Mouse (Mus musculus) lung, postnatal 0 days (tissue): Measurements from ENCODE around the gene Grik1. TPM values are rescaled to one million over a fixed set of nuclear protein-coding genes. Genes with fewer than 3 reads are reported as not detected.

Source experiments
- ATAC-seq: fragments of 200-750 bp; cut with Nextera tagmentation; 2 replicates; pipeline ENCODE4 v1.8.0; 2017; ENCODE audit warnings: moderate library complexity
- DNase-seq: peaks from one replicate; pipeline ENCODE4 v3.0.0-alpha.2; 2016; ENCODE audit warnings: low spot score
- H3K27ac ChIP-seq: fragments of 300-500 bp; sonication (generic); 2 replicates; pipeline ENCODE4 v1.5.1; 2014; ENCODE audit warnings: antibody characterized with exemption, mild to moderate bottlenecking, low read length, mixed read lengths
- H3K27me3 ChIP-seq: fragments of 300-500 bp; sonication (generic); replicated peaks from 2 replicates; pipeline ENCODE4 v1.6.1; 2014; ENCODE audit warnings: low read length, mixed read lengths; ENCODE audit not compliant: insufficient read depth
- H3K36me3 ChIP-seq: fragments of 300-500 bp; sonication (generic); 2 replicates; pipeline ENCODE4 v1.6.1; 2014; ENCODE audit warnings: low read length, mixed read lengths; ENCODE audit not compliant: insufficient read depth
- H3K4me1 ChIP-seq: fragments of 300-500 bp; sonication (generic); 2 replicates; pipeline ENCODE4 v1.6.1; 2014; ENCODE audit warnings: antibody characterized with exemption, low read depth, low read length, mixed read lengths; ENCODE audit not compliant: insufficient read depth
- H3K4me2 ChIP-seq: fragments of 300-500 bp; sonication (generic); replicated peaks from 2 replicates; pipeline ENCODE4 v1.6.1; 2014; ENCODE audit warnings: low read depth, mild to moderate bottlenecking, low read length, moderate library complexity, mixed read lengths
- H3K4me3 ChIP-seq: fragments of 300-500 bp; sonication (generic); 2 replicates; pipeline ENCODE4 v1.5.1; 2014; ENCODE audit warnings: low read depth, low read length
- H3K9ac ChIP-seq: fragments of 300-500 bp; sonication (generic); replicated peaks from 2 replicates; pipeline ENCODE4 v1.6.1; 2014; ENCODE audit warnings: low read depth, mild to moderate bottlenecking
- H3K9me3 ChIP-seq: fragments of 300-500 bp; sonication (generic); 2 replicates; pipeline ENCODE4 v1.6.1; 2016; ENCODE audit warnings: low read length, mixed read lengths
- CTCF ChIP-seq: IDR thresholded peaks from 2 replicates; pipeline ENCODE4 v1.5.1; 2016; ENCODE audit warnings: antibody characterized with exemption, mild to moderate bottlenecking
- EP300 ChIP-seq: IDR thresholded peaks from 2 replicates; pipeline ENCODE4 v1.6.1; 2016; ENCODE audit warnings: antibody characterized with exemption, mild to moderate bottlenecking, control low read depth
- WGBS: fragments of 180-500 bp; shearing (Covaris S2); extraction: QIAGEN DNeasy Blood & Tissue Kit; methylation state at CpG from one replicate; pipeline ENCODE4 v1.1.7; 2014; 5-methylcytosine and 5-hydroxymethylcytosine counted together
- polyA plus RNA-seq: library from polyadenylated mRNA; unstranded; fragments of >200 nt; fragmentation: Nextera tagmentation; extraction: Ambion mirVana; gene quantifications from 2 replicates; pipeline ENCODE4 v1.2.1, GENCODE M21; 2015

Grik1 gene
- polyA plus RNA-seq, 1 experiment from 2014 or later, result 0.25 TPM

DNA sequence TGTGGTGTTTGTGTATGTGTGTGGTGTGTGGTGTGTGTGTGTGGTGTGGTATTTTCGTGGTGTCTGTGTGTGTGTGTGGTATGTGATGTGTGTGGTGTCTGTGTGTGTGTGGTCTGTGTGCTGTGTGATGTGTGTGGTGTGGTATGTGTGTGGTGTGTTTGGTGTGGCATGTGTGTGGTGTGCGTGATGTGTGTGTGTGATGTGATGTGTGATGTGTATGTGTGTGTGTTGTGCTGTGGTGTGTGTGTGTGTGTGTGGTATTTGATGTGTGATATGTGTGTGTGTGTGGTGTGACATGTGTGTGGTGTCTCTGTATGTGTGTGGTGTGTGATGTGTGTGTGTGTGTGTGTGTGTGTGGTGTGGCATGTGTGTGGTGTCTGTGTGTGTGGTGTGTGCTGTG is 388.9 kb downstream of the Grik1 start:
- Histone ChIP-seq H3K4me3 (no peak overlapping the region), H3K27me3 (no peaks in the 10 kb centered on the region), H3K4me1 (no peaks in the 10 kb centered on the region), H3K36me3 (no peaks in the 10 kb centered on the region), H3K27ac (no peak overlapping the region), H3K9ac (no peak overlapping the region), H3K9me3 (no peaks in the 10 kb centered on the region), H3K4me2 (no peak overlapping the region)
- DNase-seq (no peak), ATAC-seq (no peak)
- 93% methylated on average over 2 of the region's 2 CpGs for WGBS
- TF ChIP-seq CTCF, result no peak
- no peak for TF ChIP-seq EP300

DNA sequence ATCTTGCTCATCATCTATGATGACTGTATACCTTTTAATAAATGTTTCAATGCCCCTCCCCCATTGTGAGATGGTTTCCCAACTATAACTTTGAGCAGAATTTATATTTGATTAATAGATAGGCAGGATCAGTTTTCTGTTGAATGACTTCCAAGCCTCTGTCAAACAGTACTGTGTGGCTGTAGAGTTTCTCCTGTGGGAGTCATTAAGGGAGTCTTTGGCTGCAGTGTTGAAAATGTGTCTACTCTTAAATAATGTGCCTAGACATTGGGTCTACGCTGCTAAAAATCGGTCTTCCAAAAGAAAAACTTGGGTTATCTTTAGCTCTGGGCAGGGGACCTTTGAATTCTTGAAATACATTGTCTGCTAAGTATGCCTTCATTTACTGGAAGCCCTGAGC is 414.1 kb downstream of the Grik1 start:
- no peak overlapping the region for H3K4me3 ChIP-seq
- no peaks in the 10 kb centered on the region for H3K36me3 ChIP-seq
- H3K4me2 ChIP-seq, result no peak overlapping the region
- TF ChIP-seq EP300, result no peak
- no peak for TF ChIP-seq CTCF
- ATAC-seq (no peak), DNase-seq (peak; percentile 6)
- no peaks in the 10 kb centered on the region for H3K4me1 ChIP-seq
- no peak overlapping the region for H3K27ac ChIP-seq
- no peaks in the 10 kb centered on the region for H3K27me3 ChIP-seq
- no peak overlapping the region for H3K9ac ChIP-seq
- WGBS, result 38% methylated on average over 2 of the region's 2 CpGs
- H3K9me3 ChIP-seq, result no peaks in the 10 kb centered on the region

DNA sequence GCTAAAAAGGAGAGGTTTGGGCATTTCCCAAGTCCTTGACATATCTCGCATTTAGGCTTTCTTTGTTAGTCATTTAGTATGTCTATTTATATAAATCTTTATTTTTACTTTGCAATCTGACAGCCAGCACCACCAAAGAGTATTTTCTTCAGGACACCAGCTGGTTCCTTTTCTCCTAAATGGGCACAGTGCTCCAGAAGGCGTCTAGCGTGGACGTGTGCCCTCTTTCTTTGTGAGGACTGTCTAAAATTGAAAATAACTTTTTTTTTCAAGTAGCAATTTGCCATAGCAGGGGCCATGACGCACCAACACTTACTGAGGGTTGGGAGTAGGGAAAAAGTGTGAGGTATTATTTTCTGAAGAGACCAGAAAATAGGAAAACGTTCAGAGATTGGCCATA is 425.5 kb downstream of the Grik1 start:
- Histone ChIP-seq H3K4me3 (no peak overlapping the region), H3K4me2 (no peak overlapping the region), H3K36me3 (no peaks in the 10 kb centered on the region), H3K27ac (no peak overlapping the region), H3K9me3 (no peaks in the 10 kb centered on the region), H3K27me3 (no peaks in the 10 kb centered on the region), H3K9ac (no peak overlapping the region), H3K4me1 (no peaks in the 10 kb centered on the region)
- no peak for TF ChIP-seq CTCF
- TF ChIP-seq EP300, result no peak
- no peak for ATAC-seq
- 67% methylated on average over 6 of the region's 6 CpGs for WGBS
- no peak for DNase-seq

DNA sequence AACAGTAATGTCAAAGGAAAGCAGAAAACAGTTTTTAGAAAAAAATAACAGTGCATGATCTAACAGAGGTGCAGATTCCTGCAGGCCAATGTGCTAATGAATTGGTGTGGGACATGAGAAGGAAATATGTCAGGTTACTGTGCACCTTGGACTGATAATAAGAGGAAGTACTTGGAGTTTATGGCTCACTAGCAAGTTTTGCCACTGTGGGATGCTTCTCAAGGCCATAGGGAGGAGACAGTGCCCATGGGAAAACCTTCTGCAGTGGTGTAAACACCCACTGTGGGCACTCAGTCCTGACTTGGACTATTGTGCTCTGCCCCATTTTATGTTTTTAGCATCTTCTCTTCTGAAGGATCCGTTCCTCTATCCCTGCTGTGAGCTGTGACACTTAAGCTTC is 428.3 kb downstream of the Grik1 start:
- Histone ChIP-seq H3K4me3 (no peak overlapping the region), H3K27me3 (no peaks in the 10 kb centered on the region), H3K4me1 (no peaks in the 10 kb centered on the region), H3K36me3 (no peaks in the 10 kb centered on the region), H3K27ac (no peak overlapping the region), H3K9ac (no peak overlapping the region), H3K9me3 (no peaks in the 10 kb centered on the region), H3K4me2 (no peak overlapping the region)
- no peak for TF ChIP-seq CTCF
- ATAC-seq (no peak), DNase-seq (no peak)
- WGBS, result 74% methylated on average over 1 of the region's 1 CpGs

DNA sequence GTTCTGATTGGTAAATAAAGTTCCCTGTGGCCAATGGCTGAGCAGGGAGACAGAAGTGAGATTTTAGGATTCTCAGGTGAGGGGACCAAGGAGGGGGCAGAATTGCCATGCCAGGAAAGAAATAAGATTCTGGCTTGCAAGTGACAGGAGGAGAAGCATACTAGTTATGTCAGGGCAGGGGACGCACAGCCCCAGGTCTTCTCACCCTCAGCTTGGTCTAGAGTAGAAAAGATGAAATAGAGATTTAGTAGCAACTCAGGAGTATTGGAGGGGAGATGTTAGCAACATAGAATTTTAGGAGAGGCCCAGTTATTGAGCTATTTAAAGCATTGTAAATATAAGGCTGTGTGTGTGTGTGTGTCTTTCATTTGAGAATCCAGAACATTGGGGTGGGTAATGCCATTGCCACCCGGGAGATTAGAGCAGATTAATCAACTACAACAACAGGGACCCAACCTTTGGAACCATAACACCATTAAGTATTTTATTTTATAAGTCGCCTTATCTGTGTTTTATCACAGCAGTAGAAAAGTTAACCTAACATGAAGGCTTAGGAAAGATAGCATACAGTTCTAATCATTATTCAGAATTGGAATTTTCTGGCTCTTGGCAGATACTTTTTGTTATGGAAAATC is 436.5 kb downstream of the Grik1 start:
- H3K27me3 ChIP-seq, result no peaks in the 10 kb centered on the region
- WGBS, result 86% methylated on average over 3 of the region's 3 CpGs
- no peaks in the 10 kb centered on the region for H3K4me1 ChIP-seq
- no peak overlapping the region for H3K27ac ChIP-seq
- no peaks in the 10 kb centered on the region for H3K36me3 ChIP-seq
- H3K4me2 ChIP-seq, result no peak overlapping the region
- DNase-seq, result no peak
- no peak overlapping the region for H3K9ac ChIP-seq
- H3K9me3 ChIP-seq, result no peaks in the 10 kb centered on the region
- TF ChIP-seq EP300 (no peak), CTCF (no peak)
- no peak for ATAC-seq
- H3K4me3 ChIP-seq, result no peak overlapping the region

DNA sequence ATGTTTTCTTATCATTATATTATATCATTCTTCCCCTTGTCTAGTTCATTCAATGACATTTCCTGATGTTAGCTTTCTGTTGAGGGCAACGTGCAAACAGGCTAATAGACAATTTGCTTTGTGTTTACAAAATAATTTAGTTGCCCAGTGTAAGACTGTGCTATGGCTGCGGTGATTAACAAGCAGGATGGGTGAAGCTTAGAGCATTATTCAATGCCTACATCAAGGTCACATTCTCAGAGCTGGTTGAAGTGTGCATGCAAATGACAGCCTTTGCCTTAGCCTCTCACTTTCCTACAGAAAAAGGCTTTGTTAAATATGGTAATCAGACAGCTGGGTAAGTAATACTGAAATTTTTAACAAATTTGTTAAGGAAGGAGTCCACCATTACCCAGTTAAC is 438.5 kb downstream of the Grik1 start:
- no peaks in the 10 kb centered on the region for H3K27me3 ChIP-seq
- H3K9ac ChIP-seq, result no peak overlapping the region
- DNase-seq (no peak), ATAC-seq (no peak)
- no peak overlapping the region for H3K27ac ChIP-seq
- no peak for TF ChIP-seq EP300
- TF ChIP-seq CTCF, result no peak
- WGBS, result 59% methylated on average over 2 of the region's 2 CpGs
- H3K36me3 ChIP-seq, result no peaks in the 10 kb centered on the region
- no peak overlapping the region for H3K4me2 ChIP-seq
- H3K4me1 ChIP-seq, result no peaks in the 10 kb centered on the region
- no peak overlapping the region for H3K4me3 ChIP-seq
- no peaks in the 10 kb centered on the region for H3K9me3 ChIP-seq

DNA sequence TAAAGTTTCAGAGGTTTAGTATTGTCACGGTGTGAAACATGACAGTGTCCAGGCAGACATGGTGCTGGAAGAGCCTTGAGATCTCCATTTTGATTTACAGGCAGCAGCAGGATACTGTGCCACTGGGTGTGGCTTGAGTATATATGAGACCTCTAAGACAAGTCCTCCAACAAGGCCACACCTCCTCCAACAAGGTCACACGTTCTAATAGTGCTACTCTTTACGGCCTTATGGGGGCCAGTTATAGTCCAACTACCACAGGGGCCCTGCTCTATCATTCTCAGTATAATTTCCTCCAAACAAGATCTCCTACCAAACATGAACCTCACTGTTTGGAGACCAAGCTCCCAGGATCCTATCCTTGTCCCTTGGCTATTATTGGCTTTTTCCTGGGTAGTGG is 441.3 kb downstream of the Grik1 start:
- no peaks in the 10 kb centered on the region for H3K9me3 ChIP-seq
- no peaks in the 10 kb centered on the region for H3K27me3 ChIP-seq
- no peak overlapping the region for H3K4me3 ChIP-seq
- H3K4me2 ChIP-seq, result no peak overlapping the region
- TF ChIP-seq CTCF (no peak), EP300 (no peak)
- H3K4me1 ChIP-seq, result no peaks in the 10 kb centered on the region
- ATAC-seq, result no peak
- DNase-seq, result no peak
- no peak overlapping the region for H3K27ac ChIP-seq
- WGBS, result 80% methylated on average over 3 of the region's 3 CpGs
- no peaks in the 10 kb centered on the region for H3K36me3 ChIP-seq
- H3K9ac ChIP-seq, result no peak overlapping the region

Other genes with a start within 250 kb of the Grik1 start
- not detected in 2 replicates for gene Cldn17, start 216.7 kb upstream of the Grik1 start, polyA plus RNA-seq